Mouse (Mus musculus) cerebellum, adult 9-11 months (tissue): ENCODE results near the gene Sigirr.

Experiments used
- DNase-seq: peaks from one replicate; pipeline ENCODE4 v3.0.0; 2022

Gene Sigirr

DNA sequence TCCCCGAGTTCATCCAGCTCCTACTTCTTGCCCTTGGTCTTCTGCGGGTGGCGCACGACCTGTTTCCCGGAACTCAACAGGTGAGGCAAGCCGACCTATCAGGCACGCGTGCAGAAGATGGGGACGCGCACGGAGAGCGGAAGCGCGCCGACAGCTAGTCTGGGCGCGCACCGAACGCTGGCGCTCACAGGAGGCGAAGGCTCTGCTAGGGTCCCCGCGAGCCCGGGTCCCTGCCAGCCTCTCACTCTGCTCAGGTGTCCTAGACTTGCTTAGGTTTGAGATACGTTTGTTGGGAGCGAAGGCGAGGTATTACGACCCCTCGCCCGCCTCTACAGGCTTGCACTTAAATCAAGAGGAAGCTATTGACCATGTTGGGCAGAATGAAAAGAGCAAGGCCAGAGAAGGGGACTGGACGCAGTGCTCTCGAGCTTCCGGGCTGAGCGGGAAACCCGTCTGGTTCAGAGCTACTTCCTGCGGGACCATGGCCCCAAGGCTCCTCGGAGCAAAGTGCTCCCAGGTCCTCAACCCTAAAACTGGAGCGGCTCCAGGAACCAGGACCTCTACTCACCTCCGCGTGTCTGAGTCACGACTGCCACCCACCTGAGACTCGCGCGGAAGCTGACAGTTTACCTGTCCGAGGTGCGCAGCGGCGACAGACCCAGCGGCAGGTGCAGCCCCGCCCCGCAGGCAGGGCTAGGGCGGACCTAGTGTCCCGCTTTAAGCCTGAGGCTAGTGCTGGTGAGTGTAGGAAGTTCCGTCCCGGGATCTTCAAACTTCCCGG is at the start of gene Sigirr:
TSS of gene Sigirr (minus strand) at position 662 of the 781 bp plus-strand sequence.
- DNase-seq: no peak

DNA sequence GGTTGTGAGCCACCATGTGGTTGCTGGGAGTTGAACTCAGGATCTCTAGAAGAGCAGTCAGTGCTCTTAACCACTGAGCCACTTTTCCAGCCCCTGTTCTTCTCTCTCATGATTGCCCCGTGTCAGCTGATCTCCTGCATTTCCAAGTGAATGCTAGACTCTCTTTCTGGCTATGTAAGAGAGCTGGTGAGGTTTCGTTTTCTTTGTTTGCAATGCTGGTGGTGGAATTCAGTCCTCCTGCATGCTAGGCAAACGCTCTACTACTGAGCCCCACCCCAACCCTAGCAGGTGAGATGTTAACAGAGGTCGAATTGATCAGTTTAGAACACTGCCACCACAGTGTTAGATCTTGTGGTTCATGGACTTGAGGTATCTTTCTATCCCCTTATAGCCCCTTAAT is 48.3 kb upstream of the Sigirr start:
- no peak for DNase-seq

DNA sequence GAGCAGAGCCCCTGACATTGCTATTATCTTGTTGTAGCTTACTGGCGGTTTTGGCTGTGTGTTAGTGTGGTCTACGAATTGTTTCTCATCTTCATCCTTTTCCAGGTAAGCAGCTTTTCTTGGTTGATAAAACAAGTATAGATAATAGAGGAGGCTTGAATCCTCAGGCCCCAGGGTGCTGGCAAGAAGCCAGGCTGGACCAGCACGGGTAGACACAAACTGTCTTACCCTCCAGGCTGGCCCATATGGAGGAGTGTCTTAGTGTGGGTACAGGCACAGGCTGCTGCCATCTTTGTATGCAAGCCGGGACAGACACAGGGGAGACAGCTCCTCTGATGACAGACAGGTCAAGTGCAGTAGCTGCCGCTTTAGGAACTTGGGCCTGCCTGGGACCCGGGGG is 46.7 kb upstream of the Sigirr start:
- DNase-seq: peak; percentile 59

DNA sequence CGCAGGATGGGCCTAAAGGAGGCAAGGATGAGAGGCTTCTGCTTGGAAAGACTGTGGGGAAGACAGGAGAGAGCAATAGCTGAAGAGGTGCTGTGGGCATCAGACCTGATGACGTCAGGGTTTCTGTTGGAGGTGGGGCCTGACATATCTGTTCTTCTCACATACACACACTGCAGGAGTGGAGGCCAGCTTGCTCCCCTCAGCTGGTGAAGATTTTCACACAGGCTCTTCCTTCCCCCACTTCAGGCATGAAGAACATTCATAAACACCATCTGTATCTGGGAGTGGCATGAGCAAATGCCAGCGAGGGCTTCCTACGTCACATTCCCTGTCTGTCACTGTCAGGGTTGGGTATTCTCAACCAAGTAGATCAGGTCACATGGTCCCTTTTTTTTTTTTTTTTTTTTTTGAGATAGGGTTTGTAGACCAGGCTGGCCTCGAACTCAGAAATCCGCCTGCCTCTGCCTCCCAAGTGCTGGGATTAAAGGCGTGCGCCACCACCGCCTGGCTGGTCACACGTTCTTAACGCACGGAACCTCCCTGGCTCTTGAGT is 45.7 kb upstream of the Sigirr start:
- DNase-seq: no peak

DNA sequence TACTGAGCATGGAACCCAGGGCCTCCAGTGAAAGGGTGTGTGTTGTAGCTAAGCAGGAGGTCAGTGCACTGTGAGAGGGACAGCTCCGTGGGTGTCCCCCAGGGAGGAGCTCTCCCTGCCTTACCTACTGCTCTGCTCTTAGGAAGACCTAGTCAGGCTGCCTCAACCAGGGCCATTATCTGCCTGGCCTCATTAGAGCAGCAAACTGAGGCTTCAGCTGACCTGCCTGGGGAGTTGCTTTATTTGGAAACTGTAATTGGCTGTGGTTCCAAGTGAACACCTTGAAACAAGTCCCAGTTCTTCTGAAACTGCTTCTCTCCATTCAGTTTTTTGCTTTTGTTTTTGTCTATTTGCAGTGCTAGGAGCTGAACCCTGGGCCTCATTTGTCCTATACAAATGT is 45.0 kb upstream of the Sigirr start:
- DNase-seq: peak; percentile 66

DNA sequence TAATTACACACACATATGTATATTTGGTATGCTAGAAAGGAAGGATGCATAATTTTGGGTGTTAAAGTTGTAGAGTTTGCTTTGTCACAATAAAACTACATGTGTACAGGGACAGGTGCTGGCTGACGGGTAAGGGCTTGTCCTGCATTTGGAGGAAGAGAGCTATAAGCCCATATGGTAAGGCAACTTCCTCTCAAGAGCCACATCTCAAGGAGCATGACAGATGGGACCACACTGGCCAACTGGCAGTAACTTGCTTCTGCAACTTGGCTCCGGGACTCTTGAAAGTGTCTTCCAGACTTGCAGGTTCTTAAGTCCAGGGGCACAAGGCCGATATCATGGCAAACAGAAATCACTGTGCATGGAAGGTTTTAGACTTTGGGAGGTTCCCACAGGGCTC is 44.3 kb upstream of the Sigirr start:
- peak; percentile 47 for DNase-seq

DNA sequence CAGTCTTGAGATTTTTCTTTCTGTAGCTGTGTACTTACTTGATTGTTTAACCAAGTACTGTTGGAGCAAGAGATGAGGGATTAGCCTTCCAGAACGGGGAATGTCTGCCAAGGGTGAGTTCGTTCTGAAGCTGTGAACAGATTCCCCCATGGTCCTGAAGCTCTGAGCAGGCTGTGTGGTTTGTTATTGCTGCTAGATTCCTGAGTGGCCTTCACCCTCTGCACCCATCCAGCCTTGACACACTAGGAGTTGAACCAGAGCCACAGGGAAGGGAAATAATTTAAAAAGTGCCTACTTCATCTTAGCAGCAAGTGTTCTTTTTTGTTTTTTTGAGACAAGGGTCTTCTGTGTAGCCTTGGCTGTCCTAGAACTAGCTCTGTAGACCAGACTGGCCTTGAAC is 43.5 kb upstream of the Sigirr start:
- DNase-seq: no peak

DNA sequence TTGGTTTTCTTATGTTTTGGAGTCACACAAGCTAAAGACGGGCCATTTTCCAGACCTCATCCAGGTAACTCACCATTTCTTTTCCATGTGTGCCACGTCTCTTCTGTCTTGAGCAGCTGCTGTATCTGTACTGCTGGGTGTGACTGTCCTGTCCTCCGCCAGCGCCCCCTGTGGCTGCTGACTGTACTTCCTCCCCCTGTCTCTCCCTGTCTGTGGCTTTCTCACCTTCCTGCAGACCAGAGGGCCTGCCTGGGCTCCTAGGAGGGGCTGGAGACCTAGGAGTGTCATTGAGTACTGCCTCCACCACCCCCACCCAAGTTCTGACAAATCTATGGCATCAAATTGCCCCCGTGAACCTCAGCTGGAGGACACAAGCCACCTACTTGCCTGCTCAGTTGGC is 42.7 kb upstream of the Sigirr start:
- DNase-seq: peak; percentile 52

DNA sequence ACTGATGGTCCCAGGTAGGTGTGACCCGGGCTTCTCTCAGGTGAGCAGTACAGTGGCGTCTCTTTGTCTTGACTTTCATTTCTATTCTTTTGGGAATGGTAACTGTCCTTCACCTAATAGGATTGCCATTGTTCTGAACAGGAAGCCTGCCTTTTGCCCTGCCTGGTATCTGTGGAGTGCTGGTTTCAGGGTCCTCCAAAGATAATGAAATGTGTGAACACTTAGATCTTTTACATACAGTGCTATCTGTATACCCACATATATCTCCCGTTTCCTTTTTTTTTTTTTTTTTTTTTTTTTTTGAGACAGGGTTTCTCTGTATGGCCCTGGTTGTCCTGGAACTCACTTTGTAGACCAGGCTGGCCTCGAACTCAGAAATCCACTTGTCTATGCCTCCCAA is 41.0 kb upstream of the Sigirr start:
- no peak for DNase-seq

DNA sequence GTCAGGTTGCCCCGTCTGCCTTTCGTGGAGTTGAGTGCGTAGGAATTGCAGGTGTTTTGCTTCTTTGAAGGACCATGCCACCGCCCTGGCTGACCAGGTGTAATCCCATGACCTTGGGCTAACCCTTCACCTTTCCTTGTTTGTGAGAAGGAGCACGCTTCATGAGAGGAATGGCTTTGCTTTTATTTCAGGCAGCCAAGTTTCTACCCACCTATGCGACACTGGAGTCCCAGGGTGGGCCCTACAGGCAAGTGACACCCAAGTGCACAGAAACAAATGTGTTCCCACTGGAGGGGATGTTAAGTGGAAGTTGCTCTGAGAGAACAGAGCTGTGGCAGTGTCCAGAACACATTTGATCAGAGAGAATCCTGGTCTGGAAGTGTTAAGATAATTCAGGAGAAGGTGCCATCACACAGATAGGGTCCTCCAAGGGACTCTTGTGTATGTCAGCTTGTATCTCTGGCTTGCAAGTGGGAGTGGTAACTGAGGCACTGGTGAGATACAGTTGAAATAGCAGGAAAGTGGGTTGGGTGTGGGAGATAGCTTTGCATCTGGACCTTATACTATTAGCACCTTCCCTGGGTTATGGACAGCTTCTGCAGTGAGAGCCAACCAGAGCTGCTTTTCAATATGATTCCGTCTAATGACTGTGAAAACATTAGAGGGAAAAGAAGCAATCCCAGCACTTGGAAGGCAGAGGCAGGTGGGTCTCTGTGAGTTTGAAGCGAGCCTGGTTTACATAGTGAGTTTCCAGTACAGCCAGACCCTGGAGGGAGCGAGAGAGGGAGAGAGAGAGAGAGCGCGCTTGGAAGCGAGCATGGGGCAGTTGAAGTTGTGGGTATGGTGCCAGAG is 31.8 kb upstream of the Sigirr start:
- DNase-seq: no peak

DNA sequence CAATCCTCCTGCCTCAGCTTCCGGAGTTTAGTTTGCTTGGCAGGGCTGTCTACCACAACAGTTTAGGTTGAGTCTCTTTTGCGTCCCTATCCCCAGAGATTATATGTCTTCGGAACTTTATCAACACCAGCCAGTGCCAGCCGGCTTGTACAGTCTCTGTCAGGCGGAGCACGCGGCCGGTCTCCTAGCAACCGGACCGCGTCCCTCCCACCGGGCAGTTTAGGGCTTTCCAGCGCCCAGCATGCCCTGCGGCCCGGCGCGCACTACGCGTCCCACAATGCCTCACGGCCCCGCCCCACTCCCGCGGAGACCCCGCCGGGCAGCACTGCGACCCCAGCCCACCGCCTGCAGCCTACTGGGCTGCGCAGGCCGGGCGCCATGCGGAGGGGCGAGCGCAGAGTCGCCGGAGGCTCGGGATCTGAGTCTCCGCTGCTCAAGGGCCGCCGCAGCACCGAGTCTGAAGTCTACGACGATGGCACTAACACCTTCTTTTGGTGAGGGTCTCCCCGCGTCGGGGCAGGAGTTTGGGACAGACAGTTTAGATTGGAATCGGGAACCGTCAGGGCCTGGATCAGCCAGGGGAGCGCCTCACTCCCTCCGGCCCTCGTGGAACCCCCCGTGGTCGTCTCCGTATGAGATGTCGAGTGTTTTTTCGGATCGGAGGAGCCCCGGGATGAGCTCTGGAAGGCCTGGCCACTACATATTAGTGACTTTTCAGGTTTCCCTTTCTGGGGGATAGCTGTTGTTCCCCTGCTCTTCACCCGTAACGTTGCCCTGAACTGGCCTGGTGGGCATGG is 30.9 kb upstream of the Sigirr start:
- peak; percentile 89 for DNase-seq

DNA sequence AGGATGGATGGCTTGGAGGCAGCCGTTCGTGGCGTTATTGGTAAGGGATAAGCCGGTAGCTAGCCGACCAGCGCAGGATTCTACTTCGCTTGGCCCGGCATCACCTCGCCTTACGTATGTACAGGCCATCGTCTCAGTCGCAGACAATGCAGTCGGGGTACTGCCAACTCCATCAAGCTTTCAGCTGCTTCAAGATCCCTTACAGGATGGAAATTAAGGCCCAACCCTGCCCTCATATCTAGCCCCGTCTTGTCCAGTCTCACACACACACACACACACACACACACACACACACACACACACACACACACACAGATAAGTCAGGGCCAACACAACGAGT is 23.1 kb upstream of the Sigirr start:
- no peak for DNase-seq

DNA sequence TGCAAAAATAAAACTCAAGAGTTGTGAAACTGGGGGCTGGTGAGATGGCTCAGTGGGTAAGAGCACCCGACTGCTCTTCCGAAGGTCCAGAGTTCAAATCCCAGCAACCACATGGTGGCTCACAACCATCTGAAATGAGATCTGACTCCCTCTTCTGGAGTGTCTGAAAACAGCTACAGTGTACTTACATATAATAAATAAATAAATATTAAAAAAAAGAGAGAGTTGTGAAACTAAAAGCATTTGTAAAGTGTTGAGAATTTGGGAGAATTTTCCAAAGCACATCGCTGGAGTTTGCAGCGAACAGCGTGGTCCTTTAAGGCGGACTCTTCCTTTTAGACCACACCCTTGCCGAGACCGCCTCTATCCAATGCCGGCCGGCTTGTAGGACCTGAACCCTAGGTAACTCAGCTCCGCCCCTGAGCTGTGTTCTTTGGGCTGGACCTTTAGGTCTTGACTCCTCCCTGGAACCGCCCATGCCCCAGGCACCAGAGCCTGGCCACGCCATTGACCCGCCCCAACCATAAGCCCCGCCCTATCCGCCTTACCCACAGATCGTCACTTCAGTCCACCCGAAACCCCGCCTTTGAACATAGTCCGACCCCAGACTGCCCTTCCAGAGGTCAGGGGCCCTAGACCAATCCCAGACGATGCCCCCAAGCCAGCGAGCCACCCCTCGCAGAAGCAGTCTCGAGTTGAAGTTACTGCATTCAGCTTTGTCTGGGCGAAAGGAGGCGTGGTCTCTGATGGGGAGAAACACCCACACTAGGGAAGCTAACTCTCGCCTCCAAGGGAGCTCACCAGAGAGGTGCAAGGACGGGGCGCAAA is 22.5 kb upstream of the Sigirr start:
- DNase-seq: peak; percentile 96

DNA sequence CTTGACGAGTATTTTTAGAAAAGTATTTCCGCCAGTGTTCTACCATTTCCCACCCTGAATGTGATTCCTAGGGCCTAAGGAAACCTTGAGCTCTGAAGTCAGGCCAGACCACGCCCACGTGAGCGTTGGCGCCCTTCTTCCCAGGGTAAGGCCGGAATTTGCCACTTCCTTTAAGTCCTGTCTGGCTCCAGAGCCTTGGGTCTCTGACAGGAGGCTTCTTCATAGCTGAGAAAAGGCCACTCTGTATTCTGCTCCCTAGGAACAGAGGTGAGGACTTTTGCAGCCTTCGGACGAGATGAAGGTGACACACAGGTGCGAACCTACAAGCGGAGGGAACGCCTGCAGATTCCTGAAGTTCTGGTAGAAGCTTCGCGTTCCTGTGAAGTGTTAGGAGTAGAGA is 21.9 kb upstream of the Sigirr start, which contains the start of gene Ptdss2:
TSS of gene Ptdss2 (plus strand) at position 138 of the 400 bp plus-strand sequence.
- DNase-seq: no peak

DNA sequence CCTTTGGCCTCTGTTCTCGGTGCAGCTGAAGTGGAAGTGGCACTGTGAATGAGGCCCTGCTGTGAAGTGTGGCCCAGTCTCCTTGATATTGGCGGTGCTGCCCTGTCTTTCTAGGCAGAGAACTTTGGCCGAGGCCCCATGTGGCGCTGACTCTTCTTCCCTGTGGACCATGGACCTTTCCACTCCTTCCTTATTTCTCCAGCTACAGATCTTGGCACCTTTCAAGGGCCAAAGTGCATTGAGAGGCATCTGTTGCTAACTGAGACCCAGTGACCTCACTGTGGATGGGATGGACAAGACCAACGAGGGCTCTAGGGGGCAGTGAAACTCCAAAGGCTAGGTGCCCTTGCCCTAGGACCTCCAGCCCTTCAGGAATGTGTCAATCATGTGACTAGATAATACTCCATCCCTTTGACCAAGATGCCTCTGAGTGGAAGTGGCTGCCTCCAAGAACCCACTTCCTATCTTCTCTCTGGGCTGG is 20.7 kb upstream of the Sigirr start:
- DNase-seq: no peak

DNA sequence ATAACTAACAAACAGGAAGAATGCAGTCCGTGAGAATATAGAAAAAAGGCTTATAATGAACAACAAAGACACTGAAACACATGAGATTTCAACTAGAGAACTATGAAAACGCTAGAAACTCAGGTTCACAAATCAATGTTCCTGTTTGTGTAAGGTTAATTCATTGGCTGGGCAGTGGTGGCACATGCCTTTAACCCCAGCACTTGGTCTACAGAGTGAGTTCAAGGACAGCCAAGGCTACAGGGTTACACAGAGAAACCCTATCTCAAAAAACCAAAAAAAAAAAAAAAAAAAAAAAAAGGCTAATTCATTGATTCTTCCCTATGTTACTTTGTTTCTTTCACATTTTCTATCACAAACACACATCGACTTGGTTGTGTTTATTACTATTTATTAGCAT is 20.2 kb upstream of the Sigirr start:
- DNase-seq: no peak

DNA sequence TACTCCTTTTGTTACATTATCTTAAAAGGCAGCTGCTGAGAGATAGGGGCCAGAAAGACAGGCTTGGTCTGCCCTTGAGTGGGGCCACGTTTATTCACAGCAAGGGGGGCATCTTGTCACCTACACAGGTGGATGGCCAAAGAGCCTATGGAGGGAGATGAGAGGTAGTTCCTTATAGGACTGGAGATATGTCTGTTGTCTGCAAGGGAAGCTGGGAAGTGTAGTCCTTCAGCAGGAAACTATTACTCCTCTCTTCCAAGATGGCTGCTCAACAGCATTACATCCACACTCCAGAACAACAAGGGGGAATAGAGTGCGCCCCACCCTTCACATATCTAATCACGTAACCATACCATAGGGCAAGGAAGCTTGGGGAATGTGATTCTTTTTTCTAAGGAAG is 19.1 kb upstream of the Sigirr start:
- no peak for DNase-seq

DNA sequence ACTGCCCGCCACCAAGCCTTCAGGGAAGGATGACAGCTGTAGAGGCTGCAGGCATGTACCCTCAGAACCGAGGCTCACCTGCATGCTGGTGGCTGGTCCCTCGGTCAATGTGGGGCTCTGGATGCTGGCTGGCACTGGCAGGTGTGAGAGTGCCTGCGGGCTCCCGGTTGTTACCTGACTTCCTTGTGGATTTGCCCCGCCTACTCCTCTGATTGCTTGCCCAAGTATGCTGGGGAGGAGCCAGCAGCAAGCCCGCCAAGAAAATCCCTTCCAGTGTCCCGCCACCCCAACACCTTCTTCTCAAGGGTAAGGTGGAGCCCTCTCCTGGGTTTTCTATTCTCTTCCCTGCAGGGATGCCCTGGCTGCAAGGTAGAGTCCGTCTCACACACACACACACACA is 17.3 kb upstream of the Sigirr start, which contains the start of gene Ano9:
TSS of gene Ano9 (minus strand) at position 171 of the 400 bp plus-strand sequence.
- no peak for DNase-seq

DNA sequence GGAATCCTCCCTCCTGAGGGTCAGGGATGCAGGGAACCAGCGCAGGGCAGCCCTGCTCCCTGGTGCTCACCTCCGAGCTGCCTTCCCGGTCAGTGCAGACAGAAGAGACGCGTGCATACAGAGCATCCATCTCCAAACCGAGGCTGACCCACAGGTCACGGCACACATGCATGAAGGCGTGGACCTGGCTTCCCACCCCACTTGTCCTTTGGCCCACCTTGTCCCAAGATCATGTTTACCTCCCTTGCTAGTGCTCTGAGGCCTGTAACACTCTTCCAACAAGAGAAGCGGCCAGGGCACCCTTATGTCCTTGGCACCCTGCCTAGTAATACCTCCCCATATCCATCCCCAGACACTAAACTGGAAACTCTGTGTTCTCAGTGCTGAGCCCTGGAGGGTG is 15.5 kb upstream of the Sigirr start:
- DNase-seq: no peak

DNA sequence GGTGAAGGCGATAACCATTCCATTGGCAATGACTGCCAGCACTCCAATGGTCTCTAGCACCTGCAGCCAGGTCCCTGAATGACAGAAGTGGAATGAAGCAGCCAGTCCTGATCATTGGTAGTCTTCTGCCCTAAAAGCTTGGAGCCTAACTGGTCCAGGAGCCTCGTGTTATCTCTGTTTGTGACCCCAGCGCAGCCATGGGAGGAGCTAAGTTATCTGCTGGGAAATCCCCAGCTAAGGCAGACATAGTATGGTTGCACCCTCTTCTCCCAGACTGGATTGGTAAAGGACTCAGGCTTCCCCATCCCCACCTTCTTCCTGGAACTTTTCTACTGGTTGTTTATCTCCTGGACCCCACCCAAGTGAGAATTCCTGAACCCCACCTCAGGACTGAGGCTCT is 2.8 kb upstream of the Sigirr start:
- DNase-seq: no peak

DNA sequence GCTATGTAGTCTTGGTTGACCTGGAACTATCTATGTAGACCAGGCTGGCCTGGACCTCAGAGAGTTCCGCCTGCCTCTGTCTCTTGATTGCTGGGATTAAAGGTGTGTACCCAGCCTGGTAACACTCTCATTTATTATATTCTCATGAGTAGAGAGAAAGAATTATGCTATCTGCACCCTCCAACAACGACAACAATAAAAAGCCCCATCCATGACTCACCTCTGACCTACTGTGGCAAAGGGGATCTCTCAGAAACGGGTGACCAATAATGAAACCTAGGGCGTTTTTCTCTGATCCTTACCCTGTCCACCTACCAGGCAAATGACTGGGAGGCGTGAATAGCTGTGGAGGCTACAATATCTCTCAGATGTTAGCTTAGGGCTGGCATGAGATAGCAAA is 3.2 kb downstream of the Sigirr start:
- no peak for DNase-seq

DNA sequence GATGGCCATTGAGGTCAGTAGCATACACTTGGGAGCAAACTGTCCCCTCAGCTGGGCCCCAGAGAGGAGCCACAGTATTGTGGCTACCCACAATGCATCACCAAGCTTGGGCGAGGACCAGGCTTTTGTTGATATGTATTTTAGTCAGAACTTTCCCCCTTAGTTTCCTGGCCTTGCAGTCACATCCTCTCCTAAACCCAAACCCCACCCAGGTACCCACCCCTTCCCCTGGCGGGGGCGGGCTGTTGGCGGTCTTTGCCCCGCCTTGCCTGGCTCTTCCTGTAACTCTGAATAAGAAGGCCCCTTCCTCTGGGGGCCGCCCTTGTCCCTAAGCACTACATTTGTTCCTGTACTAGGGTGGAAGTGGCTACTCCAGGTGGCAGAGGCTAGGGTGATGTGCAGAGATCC is 3.7 kb downstream of the Sigirr start:
- no peak for DNase-seq
